Mouse (Mus musculus) lung, postnatal 0 days (tissue): ENCODE measurements around the gene Mgat5.

ENCODE experiments used
- CTCF ChIP-seq: IDR thresholded peaks from 2 replicates; pipeline ENCODE4 v1.5.1; 2016; ENCODE audit warnings: antibody characterized with exemption, mild to moderate bottlenecking
- EP300 ChIP-seq: IDR thresholded peaks from 2 replicates; pipeline ENCODE4 v1.6.1; 2016; ENCODE audit warnings: antibody characterized with exemption, mild to moderate bottlenecking, control low read depth

DNA sequence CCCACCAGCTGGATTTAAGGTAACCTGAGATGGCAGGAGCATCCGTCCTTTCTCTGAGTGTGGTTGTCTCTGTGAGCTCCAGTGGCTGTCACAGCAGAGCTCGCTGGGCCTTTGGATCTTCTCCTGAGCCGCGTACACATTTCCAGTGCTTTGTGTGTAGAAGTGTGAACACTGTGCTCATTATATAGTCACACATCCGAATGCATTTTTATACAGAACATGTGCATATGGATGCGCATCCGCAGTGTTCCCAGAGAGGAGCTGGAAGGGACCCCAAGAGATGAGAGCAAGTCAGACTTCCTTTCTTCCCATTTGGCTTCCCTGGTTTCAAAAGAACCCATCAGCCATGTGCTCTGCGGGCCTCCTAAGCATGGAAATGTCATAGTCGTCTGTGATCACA is 3.4 kb downstream of the Mgat5 start:
- no peak for TF ChIP-seq CTCF
- TF ChIP-seq EP300: no peak
